Mouse (Mus musculus): Measurements from ENCODE around the gene Agap1. TPM values are rescaled to one million over a fixed set of nuclear protein-coding genes. Genes with fewer than 3 reads are reported as not detected.
A peak's percentile ranks its signal among the peaks of the same experiment; 100 is the strongest.
"Not testable (repeated sequence)": the region's sequence is repeated elsewhere in the genome, so short reads cannot be mapped to it uniquely, and the experiment has no call there.

The Agap1 gene
- polyA plus RNA-seq, 1 experiment from 2014 or later: 7.7 TPM

DNA sequence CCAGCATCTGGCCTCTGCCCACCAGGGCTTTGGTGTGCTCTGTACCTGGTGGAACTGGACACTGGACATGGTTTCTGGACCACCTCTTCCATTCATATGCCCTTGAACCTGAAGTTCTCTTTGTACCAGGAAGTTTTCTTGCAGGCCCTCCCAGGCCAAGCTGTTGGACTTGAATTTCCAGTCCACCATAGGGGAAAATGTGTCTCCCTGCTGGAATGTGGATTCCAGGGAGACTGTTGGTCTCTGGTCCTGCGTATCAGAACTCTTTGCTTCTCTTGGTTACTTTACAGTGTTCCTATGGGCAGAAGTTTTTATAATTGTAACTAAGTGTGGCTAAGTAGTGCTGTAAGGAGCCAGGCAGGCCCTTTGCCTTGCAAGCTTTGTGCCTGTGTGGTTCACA is 40.2 kb downstream of the Agap1 start:
- no peaks in the 10 kb centered on the region for H3K27me3 ChIP-seq (ENCODE audit: insufficient read depth, low read length)
- H3K4me2 ChIP-seq (replicated peaks; ENCODE audit: low read depth, low read length): no peak overlapping the region
- H3K36me3 ChIP-seq (ENCODE audit: insufficient read depth, low read length): no peaks in the 10 kb centered on the region
- 87% methylated on average over 1 of the region's 1 CpGs for WGBS
- no peak overlapping the region for H3K9ac ChIP-seq (replicated peaks; ENCODE audit: low read length)
- no peaks in the 10 kb centered on the region for H3K9me3 ChIP-seq (ENCODE audit: low read length)
- peak overlapping the region; percentile 27; the same call in 1 of the 2 replicates for H3K27ac ChIP-seq (ENCODE audit: low read length)
- H3K4me3 ChIP-seq (ENCODE audit: low read length): no peak overlapping the region
- ATAC-seq (ENCODE audit: low FRiP score, low TSS enrichment): no peak
- H3K4me1 ChIP-seq (ENCODE audit: insufficient read depth, low read length): peaks cover 18% of the 10 kb centered on the region

DNA sequence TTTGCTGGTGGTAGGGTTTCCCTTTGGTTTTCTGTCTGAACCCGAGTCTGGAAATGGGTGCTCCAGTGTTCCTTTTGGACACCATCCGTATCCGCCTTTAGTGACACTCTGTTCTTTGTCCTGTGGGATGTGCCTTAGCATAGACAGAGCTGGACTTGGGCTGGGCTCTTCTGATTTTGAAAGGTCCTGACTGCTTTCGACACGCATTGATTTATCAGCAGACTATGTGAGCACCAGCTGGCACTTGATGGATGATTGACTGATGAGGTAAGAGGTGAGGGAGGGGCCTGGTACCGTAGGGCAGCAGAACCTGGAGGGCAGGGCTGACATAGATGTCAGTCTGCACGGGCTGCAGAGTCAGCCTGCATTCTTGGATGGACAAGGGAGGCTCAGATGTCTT is 41.6 kb downstream of the Agap1 start:
- Histone ChIP-seq H3K4me3 (ENCODE audit: low read length) (no peak overlapping the region), H3K4me2 (replicated peaks; ENCODE audit: low read depth, low read length) (no peak overlapping the region), H3K9me3 (ENCODE audit: low read length) (no peaks in the 10 kb centered on the region), H3K4me1 (ENCODE audit: insufficient read depth, low read length) (peaks cover 23% of the 10 kb centered on the region), H3K27ac (ENCODE audit: low read length) (no peak overlapping the region), H3K9ac (replicated peaks; ENCODE audit: low read length) (no peak overlapping the region), H3K27me3 (ENCODE audit: insufficient read depth, low read length) (no peaks in the 10 kb centered on the region), H3K36me3 (ENCODE audit: insufficient read depth, low read length) (no peaks in the 10 kb centered on the region)
- ATAC-seq (ENCODE audit: low FRiP score, low TSS enrichment): no peak
- 70% methylated on average over 7 of the region's 7 CpGs for WGBS

DNA sequence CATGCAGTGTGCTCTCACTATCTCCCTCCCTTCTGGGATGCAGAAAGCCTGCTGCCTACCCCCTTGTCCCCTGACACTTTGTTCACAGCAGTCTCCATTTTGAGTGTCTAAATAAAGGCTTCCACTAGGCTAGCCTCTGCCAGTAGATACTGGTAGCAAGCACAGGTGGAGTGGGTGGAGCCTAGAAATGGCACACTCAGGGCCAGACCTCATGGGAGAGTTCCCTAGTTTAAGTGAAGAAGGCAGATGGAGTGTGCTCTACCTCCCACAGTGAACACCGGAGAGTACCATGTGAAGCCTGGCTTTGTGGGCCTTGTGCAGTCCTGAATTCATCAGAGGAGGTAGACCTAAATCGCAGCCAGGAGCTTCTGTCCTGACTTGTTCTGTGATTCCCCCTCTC is 46.3 kb downstream of the Agap1 start:
- no peak overlapping the region for H3K4me2 ChIP-seq (replicated peaks; ENCODE audit: low read depth, low read length)
- no peak overlapping the region for H3K4me3 ChIP-seq (ENCODE audit: low read length)
- H3K4me1 ChIP-seq (ENCODE audit: insufficient read depth, low read length): peaks cover 13% of the 10 kb centered on the region
- H3K27ac ChIP-seq (ENCODE audit: low read length): no peak overlapping the region
- H3K27me3 ChIP-seq (ENCODE audit: insufficient read depth, low read length): no peaks in the 10 kb centered on the region
- no peak overlapping the region for H3K9ac ChIP-seq (replicated peaks; ENCODE audit: low read length)
- H3K9me3 ChIP-seq (ENCODE audit: low read length): no peaks in the 10 kb centered on the region
- ATAC-seq (ENCODE audit: low FRiP score, low TSS enrichment): no peak
- WGBS: 82% methylated on average over 2 of the region's 2 CpGs
- no peaks in the 10 kb centered on the region for H3K36me3 ChIP-seq (ENCODE audit: insufficient read depth, low read length)

DNA sequence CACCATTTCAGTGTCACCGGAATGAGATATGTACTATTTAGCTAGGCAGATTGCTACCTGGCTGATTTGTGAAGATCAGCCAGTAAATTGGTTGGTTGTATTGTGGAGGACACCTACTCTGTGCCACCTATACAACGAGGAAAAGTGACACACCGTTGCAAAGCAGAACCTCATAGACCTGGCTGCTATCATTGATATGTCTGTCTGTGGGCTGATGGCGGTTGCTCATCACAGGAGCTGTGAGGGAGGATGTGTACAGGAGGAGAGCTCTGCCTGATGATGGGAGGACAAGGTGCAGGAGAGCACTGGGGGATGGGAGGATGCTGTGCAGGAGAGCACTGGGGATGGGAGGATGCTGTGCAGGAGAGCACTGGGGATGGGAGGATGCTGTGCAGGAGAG is 46.7 kb downstream of the Agap1 start:
- no peak overlapping the region for H3K9ac ChIP-seq (replicated peaks; ENCODE audit: low read length)
- H3K4me3 ChIP-seq (ENCODE audit: low read length): no peak overlapping the region
- H3K9me3 ChIP-seq (ENCODE audit: low read length): no peaks in the 10 kb centered on the region
- no peak overlapping the region for H3K4me2 ChIP-seq (replicated peaks; ENCODE audit: low read depth, low read length)
- H3K4me1 ChIP-seq (ENCODE audit: insufficient read depth, low read length): peaks cover 13% of the 10 kb centered on the region
- WGBS: 81% methylated on average over 4 of the region's 4 CpGs
- H3K36me3 ChIP-seq (ENCODE audit: insufficient read depth, low read length): no peaks in the 10 kb centered on the region
- no peaks in the 10 kb centered on the region for H3K27me3 ChIP-seq (ENCODE audit: insufficient read depth, low read length)
- no peak for ATAC-seq (ENCODE audit: low FRiP score, low TSS enrichment)
- H3K27ac ChIP-seq (ENCODE audit: low read length): no peak overlapping the region

DNA sequence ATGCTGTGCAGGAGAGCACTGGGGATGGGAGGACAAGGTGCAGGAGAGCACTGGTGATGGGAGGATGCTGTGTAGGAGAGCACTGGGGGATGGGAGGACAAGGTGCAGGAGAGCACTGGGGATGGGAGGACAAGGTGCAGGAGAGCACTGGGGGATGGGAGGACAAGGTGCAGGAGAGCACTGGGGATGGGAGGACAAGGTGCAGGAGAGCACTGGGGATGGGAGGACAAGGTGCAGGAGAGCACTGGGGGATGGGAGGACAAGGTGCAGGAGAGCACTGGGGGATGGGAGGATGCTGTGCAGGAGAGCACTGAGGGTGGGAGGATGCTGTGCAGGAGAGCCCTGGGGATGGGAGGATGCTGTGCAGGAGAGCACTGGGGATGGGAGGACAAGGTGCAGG is 47.3 kb downstream of the Agap1 start:
- H3K9me3 ChIP-seq (ENCODE audit: low read length); H3K27ac ChIP-seq (ENCODE audit: low read length); H3K36me3 ChIP-seq (ENCODE audit: insufficient read depth, low read length); H3K27me3 ChIP-seq (ENCODE audit: insufficient read depth, low read length); H3K4me2 ChIP-seq (replicated peaks; ENCODE audit: low read depth, low read length); H3K9ac ChIP-seq (replicated peaks; ENCODE audit: low read length); H3K4me3 ChIP-seq (ENCODE audit: low read length); ATAC-seq (ENCODE audit: low FRiP score, low TSS enrichment): not testable (repeated sequence)
- peaks cover 13% of the 10 kb centered on the region for H3K4me1 ChIP-seq (ENCODE audit: insufficient read depth, low read length)

DNA sequence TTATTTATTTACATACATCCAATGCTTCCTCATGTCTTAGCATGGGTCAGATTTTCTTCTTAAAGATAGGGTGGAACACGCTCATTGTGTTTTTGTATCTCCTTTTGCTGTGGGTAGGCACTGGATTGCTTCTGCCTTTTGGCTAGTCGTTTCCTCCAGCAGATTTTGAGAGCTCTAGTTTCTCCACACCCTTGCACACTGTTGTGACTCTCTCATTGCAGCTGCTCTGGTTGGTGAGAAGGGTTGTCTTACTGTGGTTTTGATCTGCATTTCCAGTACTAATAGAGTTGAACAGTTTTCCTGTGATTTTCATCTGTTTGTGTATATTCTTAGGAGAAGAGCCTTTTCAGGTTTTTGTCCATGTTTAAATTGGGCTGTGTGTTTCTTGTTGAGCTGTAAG is 54.6 kb downstream of the Agap1 start:
- H3K9ac ChIP-seq (replicated peaks; ENCODE audit: low read length): no peak overlapping the region
- ATAC-seq (ENCODE audit: low FRiP score, low TSS enrichment): no peak
- no peaks in the 10 kb centered on the region for H3K27me3 ChIP-seq (ENCODE audit: insufficient read depth, low read length)
- no peak overlapping the region for H3K4me3 ChIP-seq (ENCODE audit: low read length)
- H3K27ac ChIP-seq (ENCODE audit: low read length): no peak overlapping the region
- H3K4me1 ChIP-seq (ENCODE audit: insufficient read depth, low read length): peaks cover 12% of the 10 kb centered on the region
- no peaks in the 10 kb centered on the region for H3K36me3 ChIP-seq (ENCODE audit: insufficient read depth, low read length)
- no peak overlapping the region for H3K4me2 ChIP-seq (replicated peaks; ENCODE audit: low read depth, low read length)
- no peaks in the 10 kb centered on the region for H3K9me3 ChIP-seq (ENCODE audit: low read length)
- 54% methylated on average over 2 of the region's 2 CpGs for WGBS

DNA sequence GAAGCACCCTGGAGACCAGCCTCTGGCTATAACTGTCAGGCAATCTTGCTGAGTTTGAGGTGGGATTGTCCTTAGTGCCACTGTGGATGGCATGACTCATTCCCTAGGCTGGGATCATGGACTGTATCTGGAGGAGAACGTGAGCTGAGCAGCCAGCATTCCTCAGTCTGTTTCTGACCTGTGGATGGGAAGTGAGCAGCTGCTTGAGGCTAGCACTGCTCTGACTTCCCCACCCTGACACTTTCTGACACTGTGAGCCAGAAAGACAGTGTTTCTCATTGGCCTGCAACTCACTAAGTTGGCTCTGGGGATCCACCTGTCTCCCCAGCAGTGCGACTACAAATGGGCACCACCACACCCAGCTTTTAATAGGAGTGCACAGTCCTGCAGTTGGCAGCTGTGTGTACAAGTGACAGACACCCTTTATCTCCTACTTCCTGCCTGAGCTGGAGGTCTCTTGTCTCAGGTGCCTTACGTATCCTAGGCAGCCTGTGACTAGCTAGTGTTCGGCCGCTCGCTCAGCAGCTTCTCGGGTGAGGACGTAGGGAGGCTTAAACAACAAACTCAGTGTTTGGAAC is 55.2 kb downstream of the Agap1 start:
- no peak for ATAC-seq (ENCODE audit: low FRiP score, low TSS enrichment)
- Histone ChIP-seq H3K4me1 (ENCODE audit: insufficient read depth, low read length) (peaks cover 12% of the 10 kb centered on the region), H3K27ac (ENCODE audit: low read length) (no peak overlapping the region), H3K4me2 (replicated peaks; ENCODE audit: low read depth, low read length) (no peak overlapping the region), H3K27me3 (ENCODE audit: insufficient read depth, low read length) (no peaks in the 10 kb centered on the region), H3K36me3 (ENCODE audit: insufficient read depth, low read length) (no peaks in the 10 kb centered on the region), H3K9ac (replicated peaks; ENCODE audit: low read length) (no peak overlapping the region), H3K4me3 (ENCODE audit: low read length) (no peak overlapping the region), H3K9me3 (ENCODE audit: low read length) (no peaks in the 10 kb centered on the region)
- 43% methylated on average over 8 of the region's 8 CpGs for WGBS

DNA sequence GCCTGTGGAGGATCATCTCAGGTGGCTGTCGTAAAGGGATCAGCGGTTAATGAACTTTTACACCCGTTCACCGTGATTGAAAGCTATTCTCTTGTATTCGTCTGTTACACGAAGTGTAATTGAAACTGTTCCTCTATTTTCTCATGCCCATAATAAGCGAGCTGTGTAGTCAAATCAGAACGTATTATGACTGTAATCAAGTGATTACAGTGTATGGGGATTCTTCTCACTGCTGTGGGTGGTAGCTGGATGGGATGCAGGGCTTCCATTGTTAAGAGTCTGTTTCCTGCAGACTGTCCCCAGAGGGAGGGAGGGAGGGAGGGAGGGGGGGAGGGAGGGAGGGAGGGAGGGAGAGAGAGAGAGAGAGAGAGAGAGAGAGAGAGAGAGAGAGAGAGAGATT is 56.1 kb downstream of the Agap1 start:
- Histone ChIP-seq H3K9ac (replicated peaks; ENCODE audit: low read length) (no peak overlapping the region), H3K4me1 (ENCODE audit: insufficient read depth, low read length) (peaks cover 12% of the 10 kb centered on the region), H3K4me3 (ENCODE audit: low read length) (no peak overlapping the region), H3K27ac (ENCODE audit: low read length) (no peak overlapping the region), H3K27me3 (ENCODE audit: insufficient read depth, low read length) (no peaks in the 10 kb centered on the region), H3K9me3 (ENCODE audit: low read length) (no peaks in the 10 kb centered on the region), H3K4me2 (replicated peaks; ENCODE audit: low read depth, low read length) (no peak overlapping the region), H3K36me3 (ENCODE audit: insufficient read depth, low read length) (no peaks in the 10 kb centered on the region)
- 39% methylated on average over 8 of the region's 8 CpGs for WGBS
- ATAC-seq (ENCODE audit: low FRiP score, low TSS enrichment): no peak

DNA sequence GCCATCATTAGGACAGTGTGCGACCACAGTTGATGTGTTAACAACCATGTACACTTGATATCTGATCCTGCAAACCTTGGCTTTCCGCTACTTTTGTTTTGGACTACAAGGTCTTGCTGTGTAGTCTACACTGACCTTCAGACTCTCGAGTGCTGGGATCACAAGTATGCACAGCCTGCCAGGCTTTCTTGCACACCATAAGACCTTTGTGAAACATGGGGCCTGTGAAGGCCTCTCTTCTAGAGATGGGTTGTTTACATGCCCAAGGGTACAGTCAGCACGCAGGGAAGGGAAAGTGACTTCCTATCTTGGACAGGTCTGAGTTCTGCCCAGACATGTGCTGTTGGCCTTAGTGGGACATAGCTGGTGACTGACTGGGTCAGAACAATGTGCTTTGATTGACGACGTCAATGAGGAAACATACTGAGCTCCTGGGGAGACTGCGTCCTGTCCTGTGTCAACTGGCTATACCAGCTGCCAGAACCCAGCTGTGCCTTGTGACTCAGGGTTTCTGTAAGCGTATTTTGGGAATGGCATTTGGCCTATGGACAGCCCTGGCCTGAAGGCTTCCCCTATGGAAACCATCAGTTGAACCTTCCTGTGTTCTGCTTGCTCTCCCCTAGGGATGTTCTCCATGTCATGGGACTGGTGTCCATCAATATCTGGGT is 59.1 kb downstream of the Agap1 start:
- Histone ChIP-seq H3K36me3 (ENCODE audit: insufficient read depth, low read length) (no peaks in the 10 kb centered on the region), H3K4me1 (ENCODE audit: insufficient read depth, low read length) (peaks cover 28% of the 10 kb centered on the region), H3K9ac (replicated peaks; ENCODE audit: low read length) (no peak overlapping the region), H3K27me3 (ENCODE audit: insufficient read depth, low read length) (no peaks in the 10 kb centered on the region), H3K9me3 (ENCODE audit: low read length) (no peaks in the 10 kb centered on the region), H3K4me3 (ENCODE audit: low read length) (no peak overlapping the region), H3K4me2 (replicated peaks; ENCODE audit: low read depth, low read length) (no peak overlapping the region), H3K27ac (ENCODE audit: low read length) (no peak overlapping the region)
- no peak for ATAC-seq (ENCODE audit: low FRiP score, low TSS enrichment)
- WGBS: 81% methylated on average over 8 of the region's 8 CpGs

DNA sequence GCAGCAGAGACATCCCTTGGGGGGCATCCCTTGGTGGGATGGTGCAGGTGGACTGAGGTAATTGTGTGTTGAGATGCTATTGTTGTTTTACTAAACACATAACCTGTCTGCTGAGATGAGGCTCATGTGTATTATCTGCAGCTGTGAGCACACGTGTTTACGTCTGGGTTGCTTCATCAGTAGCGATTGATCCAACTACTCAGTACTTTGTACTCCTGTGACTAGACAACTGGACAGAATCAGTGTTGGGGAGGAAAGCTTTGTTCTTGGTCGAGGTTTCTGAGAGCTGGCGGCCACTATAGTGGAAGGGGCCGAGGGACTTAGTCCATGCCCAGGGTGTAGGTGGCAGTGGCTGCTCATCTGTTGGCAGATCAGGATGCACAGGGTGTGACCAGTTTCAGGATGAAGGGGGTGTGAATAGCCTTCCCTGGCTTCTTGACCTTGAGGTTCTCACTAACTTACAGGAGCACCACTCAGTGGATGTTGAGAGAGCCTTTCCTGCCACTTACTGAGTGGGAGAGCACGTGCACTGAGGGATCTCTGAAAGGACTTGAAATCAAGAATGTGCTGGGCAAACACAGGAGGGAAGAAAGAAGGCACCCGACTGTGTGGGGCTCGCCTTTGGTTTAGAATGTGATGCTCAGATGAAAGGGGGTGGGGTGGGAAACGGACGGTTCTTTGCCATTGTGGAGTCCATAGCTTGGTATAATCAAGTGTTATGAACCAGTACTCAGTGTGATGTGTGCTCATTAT is 61.4 kb downstream of the Agap1 start:
- Histone ChIP-seq H3K27ac (ENCODE audit: low read length) (no peak overlapping the region), H3K4me3 (ENCODE audit: low read length) (no peak overlapping the region), H3K4me1 (ENCODE audit: insufficient read depth, low read length) (peaks cover 25% of the 10 kb centered on the region), H3K4me2 (replicated peaks; ENCODE audit: low read depth, low read length) (no peak overlapping the region), H3K9me3 (ENCODE audit: low read length) (no peaks in the 10 kb centered on the region), H3K36me3 (ENCODE audit: insufficient read depth, low read length) (no peaks in the 10 kb centered on the region), H3K27me3 (ENCODE audit: insufficient read depth, low read length) (no peaks in the 10 kb centered on the region), H3K9ac (replicated peaks; ENCODE audit: low read length) (no peak overlapping the region)
- no peak for ATAC-seq (ENCODE audit: low FRiP score, low TSS enrichment)
- WGBS: 80% methylated on average over 11 of the region's 11 CpGs
